Mouse (Mus musculus) liver, embryonic 14.5 days (tissue): ENCODE measurements at regions not wholly inside any gene's neighbourhood (a gene's known extent, or its start where the extent isn't known, plus 50 kb on each side); places are given as distances from the start of the nearest gene placed in this dataset.

ENCODE experiments used
- ATAC-seq: fragments of 200-750 bp; cut with Nextera tagmentation; 2 replicates; pipeline ENCODE4 v1.8.0; 2017; ENCODE audit warnings: moderate number of reproducible peaks, mild to moderate bottlenecking, moderate library complexity; ENCODE audit not compliant: insufficient read depth
- DNase-seq, 3 experiments: peaks; one replicate each; pipeline ENCODE4 v3.0.0-alpha.2; 2012 to 2013; ENCODE audit warnings: low read depth in 3 of 3, low spot score in 3 of 3
- H3K27ac ChIP-seq: fragments of 300-500 bp; sonication (generic); 2 replicates; pipeline ENCODE4 v1.5.1; 2014; ENCODE audit warnings: moderate library complexity, mild to moderate bottlenecking, control low read depth, inconsistent platforms
- H3K27me3 ChIP-seq: fragments of 300-500 bp; sonication (generic); 2 replicates; pipeline ENCODE4 v1.6.1; 2014; ENCODE audit warnings: mild to moderate bottlenecking, low read length, moderate library complexity; ENCODE audit not compliant: control insufficient read depth, insufficient read depth
- H3K36me3 ChIP-seq: fragments of 300-500 bp; sonication (generic); replicated peaks from 2 replicates; pipeline ENCODE4 v1.6.1; 2014; ENCODE audit warnings: low read depth; ENCODE audit not compliant: control insufficient read depth, insufficient read depth
- H3K4me1 ChIP-seq, 2 experiments: fragments of 200-500 bp in 1 of 2; fragments of 300-500 bp in 1 of 2; sonication (generic) in 1 of 2; replicated peaks; 2 replicates each; pipeline ENCODE4 v1.6.1; 2012 to 2014; ENCODE audit warnings: antibody characterized with exemption in 1 of 2, inconsistent platforms in 1 of 2, low read length in 1 of 2; ENCODE audit not compliant: control insufficient read depth in 2 of 2, insufficient read depth in 2 of 2
- H3K4me2 ChIP-seq: fragments of 300-500 bp; sonication (generic); 2 replicates; pipeline ENCODE4 v1.6.1; 2014; ENCODE audit warnings: low read depth, mild to moderate bottlenecking, control low read depth, moderate library complexity
- H3K4me3 ChIP-seq, 2 experiments: fragments of 200-500 bp in 1 of 2; fragments of 300-500 bp in 1 of 2; sonication (generic) in 1 of 2; 2 replicates each; pipeline ENCODE4 v1.5.1; 2012 to 2014; ENCODE audit warnings: low read depth in 2 of 2, low read length in 2 of 2, mild to moderate bottlenecking in 2 of 2, control low read depth in 1 of 2, inconsistent platforms in 1 of 2, moderate library complexity in 1 of 2; ENCODE audit not compliant: insufficient read depth in 1 of 2
- H3K9ac ChIP-seq: fragments of 300-500 bp; sonication (generic); replicated peaks from 2 replicates; pipeline ENCODE4 v1.6.1; 2014; ENCODE audit warnings: mild to moderate bottlenecking, control low read depth, moderate library complexity
- H3K9me3 ChIP-seq: fragments of 300-500 bp; sonication (generic); 2 replicates; pipeline ENCODE4 v1.6.1; 2016; ENCODE audit warnings: low read length, mixed read lengths; ENCODE audit not compliant: control insufficient read depth
- CTCF ChIP-seq: IDR thresholded peaks from 2 replicates; pipeline ENCODE4 v1.5.1; 2016; ENCODE audit warnings: antibody characterized with exemption, low read depth, control low read depth
- EP300 ChIP-seq: IDR thresholded peaks from 2 replicates; pipeline ENCODE4 v1.6.1; 2016; ENCODE audit warnings: antibody characterized with exemption, low read depth
- WGBS: fragments of 180-500 bp; shearing (Covaris S2); extraction: QIAGEN DNeasy Blood & Tissue Kit; methylation state at CpG from one replicate; pipeline ENCODE4 v1.1.7; 2014; ENCODE audit not compliant: insufficient replicate concordance; 5-methylcytosine and 5-hydroxymethylcytosine counted together

- no peaks in the 10 kb centered on the region for H3K27me3 ChIP-seq
- DNase-seq (peak in 1 of 3 experiments; percentile 1), ATAC-seq (no peak)
- no peaks in the 10 kb centered on the region for H3K9me3 ChIP-seq
- peak; percentile 75 for TF ChIP-seq CTCF
- no peak for TF ChIP-seq EP300
- no peak overlapping the region for H3K4me2 ChIP-seq
- no peak overlapping the region for H3K4me3 ChIP-seq
- 30% methylated on average over 5 of the region's 5 CpGs for WGBS
- H3K27ac ChIP-seq = no peak overlapping the region
- no peaks in the 10 kb centered on the region for H3K4me1 ChIP-seq
- H3K9ac ChIP-seq = no peak overlapping the region
- no peaks in the 10 kb centered on the region for H3K36me3 ChIP-seq
These were observed 1141.0 kb downstream of the Slc22a22 start for GRCm38 (mm10) chr15:56336449-56336848.

DNA sequence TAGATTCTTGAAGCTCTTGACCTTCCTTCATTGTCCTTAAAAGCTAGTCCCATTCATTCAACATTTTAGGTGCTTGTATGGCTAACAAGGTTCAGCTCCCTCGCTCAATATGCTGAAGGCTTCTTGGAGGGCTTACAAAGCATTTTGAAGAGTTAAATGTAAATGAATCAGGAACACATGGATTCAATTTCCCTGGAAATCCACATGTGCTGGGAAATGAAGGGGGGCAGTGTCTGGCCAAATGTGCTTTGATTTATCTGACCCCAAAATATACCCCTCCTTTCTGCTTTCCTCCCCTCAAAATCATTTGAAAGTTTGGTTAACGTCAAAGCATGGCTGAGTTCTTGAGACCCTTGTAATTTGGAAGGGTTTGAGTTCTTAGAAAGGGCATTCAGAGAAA is 1142.4 kb downstream of the Slc22a22 start:
- 59% methylated on average over 2 of the region's 2 CpGs for WGBS
- Histone ChIP-seq H3K9ac (no peak overlapping the region), H3K27me3 (no peaks in the 10 kb centered on the region), H3K27ac (no peak overlapping the region), H3K36me3 (no peaks in the 10 kb centered on the region), H3K4me2 (no peak overlapping the region), H3K9me3 (no peaks in the 10 kb centered on the region), H3K4me1 (no peaks in the 10 kb centered on the region), H3K4me3 (no peak overlapping the region)
- no peak for TF ChIP-seq CTCF
- TF ChIP-seq EP300 = no peak
- ATAC-seq (no peak), DNase-seq (no peak)

DNA sequence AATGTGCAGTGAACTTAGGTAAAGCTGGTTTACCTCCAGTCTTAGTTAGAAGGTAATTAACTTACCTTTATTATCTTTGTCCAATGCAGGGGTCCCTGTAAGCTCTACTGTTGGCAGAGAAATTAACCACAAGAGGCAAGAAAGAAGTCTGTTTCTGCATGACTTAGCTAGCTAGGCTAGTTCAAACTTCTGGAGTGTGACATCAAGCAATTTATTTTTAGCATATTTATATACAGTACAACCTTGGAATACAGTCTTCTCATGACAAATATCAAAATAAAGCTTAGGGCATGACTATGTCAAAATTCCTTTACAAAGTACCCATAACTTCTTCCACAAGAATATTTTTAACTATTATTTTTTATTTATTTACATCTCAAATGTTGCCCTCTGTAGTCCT is 1156.9 kb downstream of the Slc22a22 start:
- Histone ChIP-seq H3K27me3 (no peaks in the 10 kb centered on the region), H3K4me2 (no peak overlapping the region), H3K4me3 (no peak overlapping the region), H3K27ac (no peak overlapping the region), H3K9ac (no peak overlapping the region), H3K4me1 (no peaks in the 10 kb centered on the region), H3K36me3 (no peaks in the 10 kb centered on the region), H3K9me3 (no peaks in the 10 kb centered on the region)
- ATAC-seq = no peak
- DNase-seq = no peak
- TF ChIP-seq CTCF (no peak), EP300 (no peak)

DNA sequence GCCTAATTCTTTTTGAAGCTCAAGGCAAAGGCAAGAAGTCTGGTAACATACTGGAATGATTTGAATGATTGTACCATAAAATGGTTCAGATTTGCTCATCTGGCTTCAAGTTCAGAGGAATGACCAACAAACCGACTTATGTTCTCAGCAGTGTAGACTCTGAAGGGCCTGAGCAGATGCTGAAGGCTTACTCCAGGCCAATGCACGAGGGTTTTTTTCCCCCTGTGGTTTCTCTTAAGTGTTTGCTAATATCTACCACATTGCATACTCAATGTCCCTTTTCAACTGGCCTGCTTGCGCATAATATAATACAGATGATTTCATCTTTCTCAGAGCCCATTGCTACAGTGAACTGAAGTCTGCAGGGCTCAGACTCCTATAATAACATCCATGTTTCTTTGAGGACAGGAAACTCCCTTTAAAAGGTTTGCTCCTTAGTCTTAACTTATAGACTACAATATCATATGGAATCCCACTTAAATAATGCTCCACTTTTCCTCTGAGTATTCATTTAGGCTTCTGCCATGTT is 1182.5 kb downstream of the Slc22a22 start:
- 50% methylated on average over 3 of the region's 3 CpGs for WGBS
- TF ChIP-seq CTCF (no peak), EP300 (no peak)
- Histone ChIP-seq H3K4me1 (no peaks in the 10 kb centered on the region), H3K27ac (no peak overlapping the region), H3K9me3 (no peaks in the 10 kb centered on the region), H3K36me3 (no peaks in the 10 kb centered on the region), H3K9ac (no peak overlapping the region), H3K4me3 (no peak overlapping the region), H3K27me3 (no peaks in the 10 kb centered on the region), H3K4me2 (no peak overlapping the region)
- ATAC-seq (no peak), DNase-seq (no peak)

DNA sequence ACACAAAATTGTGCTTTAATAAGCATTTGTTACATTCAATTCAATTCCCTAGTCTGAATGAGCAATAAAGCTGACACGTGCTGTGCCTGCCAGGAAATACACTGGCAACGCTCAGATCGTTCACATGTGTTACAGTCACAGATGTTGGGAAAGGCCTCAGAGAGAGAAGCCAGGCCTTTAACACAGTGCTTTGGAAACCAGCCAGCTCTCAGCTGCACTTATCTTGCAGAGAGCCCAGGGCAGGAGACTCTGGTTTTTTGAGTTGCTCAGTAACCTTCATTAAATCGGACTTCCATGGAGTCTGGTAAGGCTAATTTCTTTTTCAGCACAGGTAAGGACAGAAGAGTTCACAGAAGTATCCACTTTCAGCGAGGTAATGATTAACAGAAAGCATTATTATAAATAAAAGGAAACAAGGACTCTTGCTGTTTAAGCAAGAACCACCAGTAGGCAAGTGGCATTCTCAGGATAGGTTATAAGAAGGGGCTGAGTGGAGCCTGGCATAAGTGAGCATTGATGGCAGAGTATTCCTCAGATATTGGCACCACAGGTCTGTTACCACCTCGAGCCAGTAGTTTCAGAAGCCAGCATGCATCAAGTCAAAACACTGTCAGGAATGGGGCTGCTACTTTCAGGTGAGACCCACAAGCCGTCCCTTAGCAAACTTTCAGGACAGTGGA is 1198.7 kb downstream of the Slc22a22 start:
- Histone ChIP-seq H3K4me1 (no peaks in the 10 kb centered on the region), H3K9me3 (no peaks in the 10 kb centered on the region), H3K27ac (no peak overlapping the region), H3K4me2 (no peak overlapping the region), H3K4me3 (no peak overlapping the region), H3K36me3 (no peaks in the 10 kb centered on the region), H3K27me3 (no peaks in the 10 kb centered on the region), H3K9ac (no peak overlapping the region)
- TF ChIP-seq CTCF = no peak
- TF ChIP-seq EP300 = no peak
- ATAC-seq (no peak), DNase-seq (no peak)
- 50% methylated on average over 7 of the region's 7 CpGs for WGBS
